Mouse (Mus musculus): ENCODE results near the gene D13Ertd608e. TPM values are rescaled to one million over a fixed set of nuclear protein-coding genes. Genes with fewer than 3 reads are reported as not detected.
A peak's percentile ranks its signal among the peaks of the same experiment; 100 is the strongest.

D13Ertd608e gene
- total and polyA plus RNA-seq, 3 experiments, result not detected

GRCm38 (mm10) chr13:119790761-119791579, 44.8 kb upstream of the D13Ertd608e start, which contains the start of gene Zfp131 (continued):
- TF ChIP-seq TBP (IDR thresholded peaks at IDR 0.05; ENCODE audit: low read depth, low read length), result peak; percentile 21; the same call in 1 of the 2 replicates
- no peak for TF ChIP-seq KAT2A (conservative IDR thresholded peaks at IDR 0.05; ENCODE audit: low read depth, low read length)
- TF ChIP-seq JUND (IDR thresholded peaks at IDR 0.05; ENCODE audit: low read depth, low read length), result no peak
- peak; percentile 49; the same call in 1 of the 2 replicates for TF ChIP-seq ELF1 (IDR thresholded peaks at IDR 0.05; ENCODE audit: low read depth, low read length)
- TF ChIP-seq CHD1 (IDR thresholded peaks at IDR 0.05; ENCODE audit: low read depth, low read length), result 0 out of 2 replicates have a peak, but pooled peaks have one; percentile 21
- TF ChIP-seq ZKSCAN1 (IDR thresholded peaks at IDR 0.05; ENCODE audit: low read depth, low read length), result no peak
- TF ChIP-seq SIN3A (IDR thresholded peaks at IDR 0.05; ENCODE audit: low read length), result no peak
- no peak for TF ChIP-seq ETS1 (IDR thresholded peaks at IDR 0.05; ENCODE audit: low read depth, low read length)
- peak; percentile 30 to 72; a peak in 2 of 4 replicates for TF ChIP-seq POLR2A (IDR thresholded peaks at IDR 0.05; ENCODE audit: control insufficient read depth in 1 of 2, insufficient read depth in 1 of 2, low read depth in 1 of 2, low read length in 2 of 2, poor library complexity in 1 of 2)
- no peak for TF ChIP-seq CHD2 (IDR thresholded peaks at IDR 0.05; ENCODE audit: low read length)
- TF ChIP-seq TCF12 (IDR thresholded peaks at IDR 0.05; ENCODE audit: low read depth, low read length), result peak; percentile 39; the same call in 1 of the 2 replicates
- no peak for TF ChIP-seq TAL1 (IDR thresholded peaks at IDR 0.05; ENCODE audit: low read length)

DNA sequence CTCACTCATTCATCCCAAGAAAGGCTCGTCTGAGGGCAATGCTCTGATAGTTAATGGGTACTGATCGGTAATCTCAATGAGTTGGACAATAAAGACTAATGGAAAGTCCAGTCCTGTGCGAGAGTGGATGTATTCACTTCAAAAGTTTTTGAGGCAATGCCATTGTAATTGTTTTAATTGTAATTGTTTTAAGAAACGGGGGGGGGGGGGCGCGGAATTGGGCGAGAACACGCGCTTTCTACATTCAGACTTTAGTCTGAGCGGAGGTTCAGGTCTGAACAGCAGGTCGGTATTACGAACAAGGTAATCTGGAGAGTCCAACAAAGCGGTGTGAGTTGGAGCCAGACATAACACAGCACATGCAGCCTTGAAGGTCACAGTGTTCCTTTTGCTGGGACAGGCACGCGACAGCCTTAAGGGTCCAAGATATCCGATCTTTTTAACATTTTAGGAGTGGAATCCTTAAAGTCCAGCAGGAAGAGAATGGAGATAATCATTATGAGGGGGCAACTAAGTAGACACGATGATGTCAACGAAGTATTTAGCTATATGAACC, 44.1 kb upstream of the D13Ertd608e start:
- Histone ChIP-seq H3K9ac (ENCODE audit: control insufficient read depth, low read depth, low read length, poor library complexity, severe bottlenecking) (peak overlapping the region; percentile 93), H3K4me3 (ENCODE audit: control insufficient read depth in 1 of 2, insufficient read depth in 1 of 2, low read depth in 2 of 2, low read length in 2 of 2) (peak overlapping the region; percentile 85 to 91), H3K4me1 (ENCODE audit: control insufficient read depth in 1 of 2, insufficient read depth in 2 of 2, low read length in 2 of 2) (peaks cover 3 to 13% of the 10 kb centered on the region in 2 experiments; a peak in 3 of 4 replicates), H3K79me2 (ENCODE audit: control insufficient read depth, insufficient read depth, low read length, poor library complexity) (peaks cover 29% of the 10 kb centered on the region), H3K27me3 (ENCODE audit: control insufficient read depth in 1 of 2, insufficient read depth in 2 of 2, low read length in 2 of 2) (no peaks in the 10 kb centered on the region), H3K36me3 (ENCODE audit: control insufficient read depth in 1 of 2, insufficient read depth in 2 of 2, low read length in 2 of 2) (peaks cover 11 to 25% of the 10 kb centered on the region in 2 experiments), H3K9me3 (replicated peaks; ENCODE audit: insufficient read depth, low read length) (no peaks in the 10 kb centered on the region), H3K27ac (ENCODE audit: control insufficient read depth, low read depth, low read length) (peak overlapping the region; percentile 79)
- TF ChIP-seq MAFK (IDR thresholded peaks at IDR 0.05; ENCODE audit: borderline replicate concordance, low read depth, low read length) (no peak), TCF12 (IDR thresholded peaks at IDR 0.05; ENCODE audit: low read depth, low read length) (no peak), JUND (IDR thresholded peaks at IDR 0.05; ENCODE audit: low read depth, low read length) (no peak), MYC (IDR thresholded peaks at IDR 0.05; ENCODE audit: low read depth, low read length) (peak; percentile 95), POLR2AphosphoS2 (IDR thresholded peaks at IDR 0.05; ENCODE audit: low read length) (peak; percentile 59; the same call in 1 of the 2 replicates), SIN3A (IDR thresholded peaks at IDR 0.05; ENCODE audit: low read length) (peak; percentile 38; the same call in 1 of the 2 replicates), POLR2A (IDR thresholded peaks at IDR 0.05; ENCODE audit: control insufficient read depth in 1 of 2, insufficient read depth in 1 of 2, low read depth in 1 of 2, low read length in 2 of 2, poor library complexity in 1 of 2) (peak; percentile 15 to 17; a peak in 1 of 4 replicates), USF1 (IDR thresholded peaks at IDR 0.05; ENCODE audit: low read depth, low read length) (0 out of 2 replicates have a peak, but pooled peaks have one; percentile 29), CTCF (IDR thresholded peaks at IDR 0.05 in 2 of 3, conservative IDR thresholded peaks at IDR 0.05 in 1 of 3; ENCODE audit: control insufficient read depth in 1 of 3, insufficient read depth in 1 of 3, low read depth in 2 of 3, low read length in 3 of 3, poor library complexity in 1 of 3, severe bottlenecking in 1 of 3) (0 out of 6 replicates have a peak, but pooled peaks of 1 of the 3 experiments have one; percentile 0), MAZ (IDR thresholded peaks at IDR 0.05; ENCODE audit: low read depth, low read length) (0 out of 2 replicates have a peak, but pooled peaks have one; percentile 13), RCOR1 (IDR thresholded peaks at IDR 0.05; ENCODE audit: low read depth, low read length) (no peak), POLR2AphosphoS5 (IDR thresholded peaks at IDR 0.05; ENCODE audit: borderline replicate concordance, low read depth, low read length) (no peak), MAX (IDR thresholded peaks at IDR 0.05; ENCODE audit: low read length) (peak; percentile 88), MXI1 (IDR thresholded peaks at IDR 0.05; ENCODE audit: low read depth, low read length) (peak; percentile 88)
- peak; percentile 46 for DNase-seq (ENCODE audit: low read depth, low spot score)
